Mouse (Mus musculus) embryonic fibroblast, embryonic 13.5 days (primary cell): ENCODE measurements at regions not wholly inside any gene's neighbourhood (a gene's known extent, or its start where the extent isn't known, plus 50 kb on each side); places are given as distances from the start of the nearest gene placed in this dataset.

ENCODE experiments used
- H3K27ac ChIP-seq: 2 replicates; pipeline ENCODE4 v1.5.1; 2012; ENCODE audit warnings: low read length, control low read depth, inconsistent platforms; ENCODE audit not compliant: insufficient read depth
- H3K4me1 ChIP-seq: 2 replicates; pipeline ENCODE4 v1.6.1; 2011; ENCODE audit warnings: low read length; ENCODE audit not compliant: control insufficient read depth, insufficient read depth
- H3K4me3 ChIP-seq: 2 replicates; pipeline ENCODE4 v1.5.1; 2011; ENCODE audit warnings: mild to moderate bottlenecking, control low read depth, low read length; ENCODE audit not compliant: insufficient read depth
- CTCF ChIP-seq: IDR thresholded peaks from 2 replicates; pipeline ENCODE4 v1.5.1; 2011; ENCODE audit warnings: mild to moderate bottlenecking, control low read depth, low read length, moderate library complexity, borderline replicate concordance; ENCODE audit not compliant: insufficient read depth
- POLR2A ChIP-seq: IDR thresholded peaks from 2 replicates; pipeline ENCODE4 v1.6.1; 2011; ENCODE audit warnings: low read depth, mild to moderate bottlenecking, control low read depth, low read length, moderate library complexity

DNA sequence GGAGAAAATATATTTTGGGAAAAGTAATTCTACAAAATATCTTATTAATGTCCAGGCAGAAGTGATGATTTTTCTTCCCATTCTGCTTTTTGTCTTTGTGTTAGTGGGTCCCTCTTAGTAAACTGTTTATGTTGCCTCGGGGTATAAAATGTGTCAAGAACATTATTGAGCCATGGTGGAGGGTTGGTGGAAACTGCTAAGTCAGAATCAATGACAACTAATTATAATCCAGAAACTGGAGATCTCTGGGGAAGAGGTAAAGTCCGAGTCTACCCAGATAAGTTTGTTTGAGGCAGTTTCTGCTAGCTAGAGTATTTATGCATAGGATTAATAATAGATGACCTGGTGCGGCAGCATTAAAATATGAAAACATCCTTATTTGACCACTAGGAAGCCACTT is 1440.9 kb downstream of the Stim2 start:
- Histone ChIP-seq H3K4me1 (no peaks in the 10 kb centered on the region), H3K27ac (no peak overlapping the region), H3K4me3 (no peak overlapping the region)
- no peak for TF ChIP-seq POLR2A

DNA sequence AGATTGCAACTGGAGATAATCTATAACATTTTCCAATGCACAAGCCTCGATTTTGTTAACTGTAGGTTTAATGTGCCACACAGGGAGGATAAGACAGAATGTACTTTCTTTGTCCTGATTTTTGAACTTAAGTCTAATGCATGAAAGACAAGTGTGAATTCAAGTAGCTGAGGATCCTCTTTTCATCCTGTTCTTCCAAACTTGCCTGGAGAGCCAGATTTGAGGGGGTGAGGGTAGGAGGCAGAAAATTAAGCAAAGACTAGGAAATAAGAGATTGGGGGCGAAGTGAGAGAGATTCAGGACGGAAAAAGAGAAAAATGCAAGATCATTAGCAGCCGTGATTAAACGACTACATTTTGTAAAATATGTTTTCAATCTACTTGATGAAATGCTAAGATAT is 1450.8 kb downstream of the Stim2 start:
- no peak overlapping the region for H3K4me3 ChIP-seq
- TF ChIP-seq POLR2A (no peak), CTCF (no peak)
- no peaks in the 10 kb centered on the region for H3K4me1 ChIP-seq
- H3K27ac ChIP-seq = no peak overlapping the region
